Mouse (Mus musculus): ENCODE data around the gene Pde9a. TPM values are rescaled to one million over a fixed set of nuclear protein-coding genes. Genes with fewer than 3 reads are reported as not detected.
A peak's percentile ranks its signal among the peaks of the same experiment; 100 is the strongest.

The Pde9a gene
- total RNA-seq, 2 experiments from 2014 or later = 4.7 to 5.8 TPM

DNA sequence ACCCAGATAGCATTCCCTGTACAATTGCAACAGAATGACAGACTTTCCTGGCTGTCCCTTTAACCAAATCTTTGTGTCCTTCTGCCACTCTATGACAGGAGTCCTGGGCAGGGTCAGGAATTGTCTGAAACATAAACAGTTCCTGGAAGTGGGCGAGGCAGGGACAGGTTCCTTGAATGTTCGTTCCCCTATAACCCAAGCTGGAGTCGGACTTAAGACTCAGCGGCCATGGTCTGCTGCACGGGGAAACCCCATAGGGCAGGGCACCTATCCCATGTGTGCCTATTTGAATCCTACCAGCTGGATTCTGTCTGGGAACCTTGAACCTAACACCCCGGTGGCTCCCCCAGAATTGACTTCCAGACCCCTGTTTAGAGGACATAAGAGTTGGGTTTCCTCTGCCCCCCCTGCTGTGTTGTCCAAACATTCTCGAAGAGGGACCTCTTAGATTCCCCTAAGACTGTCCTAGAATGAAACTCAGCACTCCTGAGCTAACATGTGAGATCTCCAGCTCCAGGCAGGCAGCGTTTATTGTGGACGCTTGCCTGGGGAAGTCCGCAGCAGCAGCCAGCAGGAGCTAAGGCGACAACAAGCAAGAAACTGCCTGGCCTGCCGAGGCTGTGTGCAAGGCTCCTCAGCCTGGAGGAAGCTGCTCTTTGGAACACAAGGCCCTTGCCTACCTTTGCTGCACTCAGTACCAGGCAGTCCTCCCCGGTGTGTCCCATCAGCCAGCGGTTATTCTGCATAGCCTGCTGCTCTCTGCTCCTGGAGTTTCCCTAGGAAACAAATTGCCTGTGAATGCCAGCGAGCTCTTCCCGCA, 48.2 kb downstream of the Pde9a start:
- no peak for DNase-seq

DNA sequence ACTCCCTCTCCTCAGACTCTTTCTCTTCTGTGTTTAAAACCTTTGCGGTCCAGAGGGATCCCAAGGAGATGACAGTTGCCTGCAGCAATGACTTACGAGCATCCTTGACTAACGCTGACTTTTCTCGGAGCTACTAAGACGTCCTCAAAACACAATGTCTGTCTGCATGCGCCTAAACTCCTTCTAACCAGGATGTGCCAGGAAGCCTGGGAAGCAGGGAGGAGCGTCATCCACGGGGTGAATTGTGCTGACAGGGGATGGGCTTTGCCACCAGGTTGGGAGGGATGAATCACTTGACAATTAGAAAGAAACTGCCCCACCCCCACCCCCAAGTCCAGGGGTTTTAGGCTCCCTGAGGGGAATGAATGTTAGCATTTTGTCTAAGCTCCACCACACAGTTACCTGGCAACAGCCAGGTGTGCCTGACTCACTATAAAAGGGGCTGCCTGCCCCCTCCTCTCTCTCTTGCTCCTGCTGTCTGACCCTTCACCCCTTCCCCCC, 48.9 kb downstream of the Pde9a start:
- no peak for DNase-seq

DNA sequence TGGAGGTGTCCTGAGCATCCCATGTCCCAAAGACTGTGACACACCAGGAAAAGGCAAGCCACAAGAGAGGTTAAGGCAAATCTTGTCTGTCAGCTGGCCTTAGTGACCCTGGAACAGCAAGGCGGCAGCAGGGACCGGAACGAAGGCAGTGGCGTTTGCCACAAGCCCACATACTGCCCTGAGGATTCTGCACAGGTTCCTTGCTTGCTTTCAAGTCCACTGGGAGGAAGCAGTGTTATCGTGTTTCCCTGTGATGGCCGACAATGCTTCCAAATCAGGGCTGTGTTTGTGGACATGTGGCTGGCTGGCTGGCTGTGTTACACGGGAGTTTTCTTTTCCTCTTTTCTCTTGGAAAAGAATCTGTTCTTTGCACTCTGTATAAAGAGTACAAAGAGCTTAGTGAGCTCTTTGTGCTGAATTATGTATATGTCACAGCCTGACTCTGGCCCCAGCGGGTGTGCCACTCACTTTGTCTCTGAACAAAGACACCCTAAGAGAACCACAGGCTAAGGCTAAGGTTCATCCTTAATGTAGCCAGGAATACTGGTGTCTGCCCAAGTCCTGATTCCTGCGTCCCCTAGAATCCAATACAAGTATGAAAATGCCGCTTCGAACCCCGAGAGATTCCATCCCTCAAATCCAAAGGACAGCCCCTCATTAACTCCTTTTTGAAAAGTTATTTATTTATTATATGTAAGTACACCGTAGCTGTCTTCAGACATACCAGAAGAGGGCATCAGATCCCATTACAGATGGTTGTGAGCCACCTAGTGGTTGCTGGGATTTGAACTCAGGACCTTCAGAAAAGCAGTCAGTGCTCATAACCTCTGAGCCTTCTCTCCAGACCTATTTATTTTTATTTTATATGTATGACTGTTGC, 50.2 kb downstream of the Pde9a start:
- no peak for DNase-seq

DNA sequence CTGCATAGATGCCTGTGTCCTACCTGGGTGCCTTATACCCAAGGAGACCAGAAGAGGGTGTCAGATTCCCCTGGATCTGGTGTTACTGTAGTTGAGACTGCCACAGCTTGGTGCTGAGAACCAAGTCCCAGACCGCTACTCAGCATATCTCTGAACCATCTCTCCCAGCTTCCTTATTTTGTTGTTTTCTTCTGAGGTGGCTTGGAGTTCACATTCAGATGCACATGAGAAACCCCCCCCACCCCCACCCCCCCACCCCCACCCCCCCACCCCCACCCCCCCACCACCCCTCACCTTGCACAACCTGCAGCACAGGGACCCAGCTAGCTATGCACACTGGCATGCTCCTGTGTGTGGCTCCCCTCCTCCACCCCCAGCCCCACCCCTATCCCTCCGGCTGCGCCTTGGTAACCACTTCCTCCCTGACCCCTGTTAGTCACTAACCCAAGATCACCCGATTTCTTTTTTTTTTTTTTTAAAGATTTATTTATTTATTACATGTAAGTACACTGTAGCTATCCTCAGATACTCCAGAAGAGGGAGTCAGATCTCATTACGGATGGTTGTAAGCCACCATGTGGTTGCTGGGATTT, 50.9 kb downstream of the Pde9a start:
- no peak for DNase-seq

DNA sequence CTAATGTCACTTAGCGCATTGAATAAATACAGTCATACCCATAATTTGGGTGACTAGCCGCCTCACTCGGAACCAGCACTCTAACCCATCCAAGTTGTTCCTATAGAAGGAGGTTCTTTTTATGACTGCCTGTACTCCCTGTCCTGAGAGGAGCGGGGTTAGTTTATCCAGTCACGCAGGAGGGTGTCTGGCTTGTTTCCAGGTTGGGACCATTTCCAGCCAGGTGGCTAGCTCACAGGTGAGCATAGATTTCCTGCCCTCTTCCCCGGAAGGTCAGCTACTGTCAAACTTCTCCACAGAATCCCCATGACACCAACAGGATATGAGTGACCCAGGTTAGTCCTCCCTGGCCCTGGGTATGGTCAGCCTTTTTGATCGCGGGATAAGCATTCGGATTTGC, 51.5 kb downstream of the Pde9a start:
- no peak for DNase-seq

DNA sequence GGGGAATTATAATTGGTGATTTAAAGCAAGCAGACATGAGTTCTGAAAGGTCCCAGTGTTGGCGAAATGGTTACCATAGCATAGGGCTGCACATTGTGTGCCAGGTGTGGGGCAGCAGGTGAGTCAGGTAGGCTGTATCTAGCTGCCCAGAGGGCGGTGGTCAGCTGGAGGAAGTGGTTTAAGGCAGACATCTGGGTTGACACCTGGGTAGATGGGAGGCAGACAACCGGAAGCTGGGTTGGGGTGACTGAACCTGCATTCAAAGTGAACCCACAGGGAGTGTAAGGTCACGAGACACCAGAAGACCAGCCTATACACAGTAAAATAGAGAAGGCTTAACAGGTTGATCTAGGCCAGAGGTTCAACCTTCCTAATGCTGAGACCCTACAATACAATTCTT, 54.0 kb downstream of the Pde9a start:
- no peak for DNase-seq

DNA sequence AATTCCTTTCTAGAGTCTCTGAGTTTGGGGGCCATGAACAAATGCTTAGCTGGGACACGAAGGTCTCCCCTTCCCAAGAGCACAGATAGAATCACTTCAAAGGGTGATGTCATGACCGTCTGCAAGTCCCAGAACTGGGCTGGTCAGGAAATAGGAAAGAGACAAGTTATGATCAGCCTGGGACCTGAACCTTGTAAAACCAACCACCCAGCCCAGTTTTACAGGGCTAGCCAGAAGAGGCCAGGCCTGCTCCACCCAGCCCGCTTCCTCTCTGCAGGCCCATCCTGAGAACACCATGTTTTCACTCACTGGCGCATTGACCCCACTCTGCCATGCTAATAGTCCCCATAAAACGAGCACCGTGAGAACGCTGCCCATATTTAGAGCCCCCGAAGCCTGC, 56.5 kb downstream of the Pde9a start:
- DNase-seq = no peak

DNA sequence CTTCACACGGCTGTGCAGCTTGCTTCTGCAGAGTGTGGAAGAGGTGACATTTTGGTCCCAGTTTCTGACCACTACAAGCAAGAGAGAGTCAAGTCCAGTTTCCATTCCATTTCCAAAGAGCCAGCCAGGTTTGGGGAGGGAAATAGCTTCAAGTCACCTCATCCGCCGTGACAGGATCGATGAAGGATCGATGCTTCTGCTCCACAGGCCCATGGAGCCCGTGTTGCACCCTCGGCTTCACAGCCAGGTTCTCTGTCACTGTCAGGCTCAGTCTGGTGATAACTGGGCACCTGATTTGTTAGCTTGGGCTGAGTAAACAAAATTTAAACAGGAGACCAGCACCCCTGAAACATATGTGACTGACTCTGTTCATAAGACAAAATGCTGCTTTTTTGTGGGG, 58.2 kb downstream of the Pde9a start:
- no peak for DNase-seq

DNA sequence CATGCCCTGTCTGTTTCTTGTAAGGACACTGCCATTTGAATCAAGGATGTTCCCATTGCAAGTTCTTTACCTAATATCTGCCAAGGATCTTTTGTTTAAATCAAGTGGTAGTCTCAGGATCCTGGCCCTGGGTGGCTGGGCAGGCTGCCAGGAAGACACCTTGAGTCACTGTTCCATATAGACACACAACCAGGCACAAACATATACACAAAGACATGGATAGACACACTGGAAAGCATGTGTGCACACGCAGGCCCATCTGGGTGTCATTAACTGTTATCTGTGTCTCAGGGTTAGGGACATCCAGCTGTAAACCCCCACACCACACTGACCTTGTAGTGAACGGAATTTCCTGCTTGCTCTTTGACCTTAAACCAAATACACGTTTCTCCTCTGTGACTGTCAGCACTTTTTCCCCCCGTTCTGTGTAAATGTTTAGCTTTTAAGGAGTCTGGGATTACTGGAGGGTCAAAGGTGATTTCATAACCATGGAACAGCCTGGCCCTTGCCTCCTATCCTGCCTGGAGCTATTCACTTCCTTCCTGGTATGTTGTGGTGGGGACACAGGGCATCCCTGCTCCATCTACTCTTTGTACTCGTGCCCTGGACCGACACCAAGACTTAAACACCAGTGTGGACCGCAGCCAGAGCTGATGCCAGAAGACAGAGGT, 59.2 kb downstream of the Pde9a start:
- no peak for DNase-seq

DNA sequence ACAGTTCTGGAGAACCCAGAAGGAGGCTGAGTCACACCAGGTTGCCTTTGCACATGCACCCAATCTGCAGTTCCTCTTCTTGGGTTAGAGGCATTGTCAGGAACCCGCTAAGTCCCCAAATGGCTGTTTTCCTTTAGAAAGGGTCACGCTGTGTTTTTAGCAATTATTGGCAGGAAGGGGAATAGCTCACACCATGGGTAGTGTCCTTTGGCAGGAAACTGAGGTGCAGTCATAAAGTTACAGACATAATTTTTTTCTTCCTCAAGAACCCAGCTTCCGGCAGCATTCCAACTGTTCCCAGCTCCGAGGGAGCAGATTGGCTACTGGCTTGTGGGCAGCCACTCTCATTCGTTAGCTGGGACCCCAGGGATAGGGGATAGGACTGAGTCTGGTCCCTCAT, 61.8 kb downstream of the Pde9a start:
- no peak for DNase-seq

DNA sequence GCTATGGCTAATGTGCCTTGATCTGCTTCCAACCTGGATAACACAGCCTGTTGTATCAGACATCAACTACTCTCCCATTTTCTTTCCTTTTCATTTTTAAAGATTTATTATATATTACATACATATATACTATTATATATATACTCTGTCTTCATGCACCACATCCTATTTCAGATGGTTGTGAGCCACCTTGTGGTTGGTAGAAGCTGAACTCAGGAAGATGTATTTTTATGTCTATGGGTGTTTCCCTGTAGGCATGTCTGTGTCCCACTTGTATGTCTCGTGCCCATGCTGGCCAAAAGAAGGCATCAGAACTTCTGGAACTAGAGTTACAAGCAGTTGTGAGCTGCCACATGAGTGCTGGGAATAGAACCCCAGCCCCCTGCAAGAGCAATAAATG, 62.5 kb downstream of the Pde9a start:
- DNase-seq = no peak

DNA sequence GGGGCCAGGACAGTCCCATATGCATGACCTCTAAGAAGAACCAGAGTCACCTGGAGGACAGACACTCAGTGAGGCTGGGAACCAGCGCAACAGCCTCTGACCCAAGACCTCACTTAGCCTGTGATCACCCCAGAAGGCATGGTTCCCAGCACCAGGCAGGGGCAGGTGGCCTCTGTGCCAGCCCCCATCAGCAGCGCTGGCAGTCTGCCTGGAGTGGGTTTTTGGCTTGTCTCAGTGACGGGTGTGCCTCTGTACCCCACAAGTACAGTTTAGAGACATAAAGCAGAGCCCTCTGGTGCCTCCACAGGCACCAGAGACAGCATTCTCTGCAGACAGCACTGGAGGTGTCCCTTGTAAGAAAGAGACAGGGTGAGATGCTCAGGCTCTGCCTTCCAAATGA, 64.2 kb downstream of the Pde9a start:
- DNase-seq = no peak

DNA sequence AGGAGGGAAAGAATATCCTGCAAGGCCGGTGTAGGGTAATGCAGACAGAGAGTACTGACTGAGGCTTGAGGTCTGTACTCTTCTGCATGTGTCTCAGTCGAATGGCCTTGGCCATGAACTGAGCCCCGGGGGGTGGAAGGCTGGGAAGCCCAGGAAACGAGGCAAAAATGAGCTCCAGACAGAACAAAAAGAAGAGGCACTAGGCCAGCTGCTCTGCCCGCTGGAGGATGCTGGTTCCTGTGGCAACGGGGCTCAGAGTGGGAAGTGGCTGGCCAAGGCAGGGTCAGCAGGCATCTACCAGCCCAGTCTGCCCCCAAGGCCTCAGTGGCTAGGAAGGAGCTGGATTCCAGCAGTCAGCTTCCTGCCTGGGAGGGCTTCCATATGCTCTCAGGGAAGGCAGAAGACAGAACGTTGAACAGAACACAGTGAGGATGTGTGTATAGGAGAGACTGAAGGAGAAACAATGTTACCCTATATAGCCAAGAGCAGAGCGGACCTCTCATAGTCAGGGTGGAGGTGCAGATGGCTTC, 65.2 kb downstream of the Pde9a start:
- no peak for DNase-seq

DNA sequence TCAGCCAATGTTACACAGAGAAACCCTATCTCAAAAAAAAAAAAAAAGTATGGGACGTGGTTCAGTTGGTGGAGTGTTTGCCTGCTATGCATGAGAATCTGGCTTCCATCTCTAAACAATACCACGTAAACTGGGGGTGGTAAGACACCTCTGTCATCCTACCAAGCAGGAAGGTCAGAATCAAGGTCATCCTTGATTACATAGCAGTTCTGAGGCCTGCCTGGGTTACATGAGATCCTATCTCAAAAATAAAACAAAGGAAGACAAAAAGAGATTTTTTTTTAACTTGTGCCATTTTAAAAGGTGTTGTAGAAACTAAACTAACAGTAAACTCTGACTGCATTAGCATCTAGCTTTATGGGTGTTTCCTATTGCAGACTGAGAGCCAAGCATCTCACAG, 66.8 kb downstream of the Pde9a start:
- DNase-seq = no peak

DNA sequence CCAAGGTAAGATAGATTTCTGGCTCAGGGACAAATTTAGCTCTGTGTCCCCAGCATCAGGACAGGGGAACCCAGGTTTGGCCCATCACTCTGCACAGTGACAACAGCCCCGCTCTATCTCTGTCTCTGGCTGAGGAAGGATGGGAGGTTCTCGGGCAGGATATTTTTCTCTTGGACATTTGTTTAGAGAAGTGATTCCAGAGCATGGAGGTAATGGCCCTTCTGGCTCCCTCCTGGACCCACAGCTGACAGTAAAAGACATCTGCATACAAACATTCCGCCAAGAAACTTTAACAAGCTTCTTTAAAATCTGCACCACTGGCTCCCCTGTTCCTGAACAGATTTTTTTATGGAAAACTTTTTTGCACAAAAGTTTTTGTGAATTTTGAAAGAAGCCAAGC, 67.5 kb downstream of the Pde9a start:
- DNase-seq = no peak

DNA sequence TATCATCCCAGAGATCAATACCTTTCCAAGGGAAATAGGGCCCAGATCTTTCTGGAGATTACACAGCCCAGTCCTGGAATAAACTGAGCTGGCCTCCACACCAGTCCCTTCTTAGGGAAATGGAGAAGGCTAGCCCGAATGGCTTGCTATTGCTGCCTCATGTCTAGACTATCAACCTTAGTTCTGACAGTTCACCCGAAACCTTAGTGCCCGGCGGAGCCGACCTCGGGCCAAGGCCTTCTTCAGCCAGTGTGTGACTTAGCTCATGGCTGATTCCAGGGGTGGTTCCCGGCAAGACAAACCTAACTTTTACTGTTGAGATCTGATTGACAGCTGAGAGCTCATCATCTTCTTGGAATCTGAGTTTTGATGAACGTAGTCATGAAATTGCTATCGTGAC, 68.0 kb downstream of the Pde9a start:
- DNase-seq = no peak

DNA sequence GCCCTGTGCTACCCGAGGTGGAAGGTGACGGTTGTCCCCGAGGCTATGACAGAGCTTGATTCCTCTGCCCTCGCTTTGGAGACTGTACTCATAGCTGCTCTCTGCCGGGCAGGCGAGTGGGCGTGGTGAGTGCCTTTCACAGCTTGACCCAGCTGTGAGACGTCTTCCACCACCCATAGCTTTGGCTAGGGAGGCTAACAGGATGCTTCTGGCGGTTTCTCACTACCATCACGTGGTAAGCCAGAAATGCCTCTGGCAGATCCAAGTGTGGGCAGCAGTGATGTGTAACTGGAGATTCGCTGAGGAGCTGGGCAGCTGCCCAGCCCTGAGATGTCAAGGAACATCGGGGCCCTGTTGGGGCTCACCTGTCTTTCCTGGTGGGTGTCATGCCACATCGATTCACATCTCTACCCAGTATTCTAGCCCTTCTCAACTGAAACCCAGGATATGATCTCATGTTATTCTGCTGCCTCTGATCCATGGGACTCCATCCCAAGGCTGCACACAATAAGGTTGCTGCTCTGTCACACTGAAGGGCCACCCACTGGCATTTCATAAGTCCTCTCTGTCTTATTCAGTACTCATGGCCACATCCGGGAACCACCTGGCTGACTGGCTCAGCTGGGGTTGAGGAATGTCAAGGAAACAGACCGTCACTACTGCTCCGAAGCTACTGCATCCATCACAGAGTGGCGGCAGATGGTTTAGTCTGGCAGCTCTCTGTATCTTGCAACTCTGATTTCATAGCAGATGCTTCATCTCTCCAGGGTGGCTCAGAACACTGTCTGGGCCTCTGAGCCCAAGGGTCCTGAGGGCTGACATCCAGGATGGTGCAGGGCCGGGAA, 70.9 kb downstream of the Pde9a start:
- peak; percentile 29 for DNase-seq

DNA sequence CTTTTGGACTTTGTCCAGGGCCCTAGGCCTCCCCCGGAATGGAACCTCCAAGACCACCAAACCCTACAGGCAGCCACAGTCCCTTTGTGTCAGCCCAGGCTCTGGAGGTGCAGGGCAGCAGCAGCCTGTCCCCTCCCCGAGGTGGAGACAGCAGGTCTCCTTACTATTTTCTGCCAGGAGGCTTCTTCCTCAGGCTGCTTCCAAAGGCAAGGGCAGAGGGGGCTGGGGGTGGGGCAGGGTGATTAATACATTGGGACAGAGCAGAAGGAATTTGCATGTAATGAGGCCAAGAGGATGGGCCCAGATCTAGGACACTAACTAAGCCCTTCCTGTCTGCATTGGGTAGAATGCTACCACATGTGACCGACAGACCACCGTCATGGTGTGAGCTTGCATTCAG, 74.4 kb downstream of the Pde9a start:
- DNase-seq = no peak

DNA sequence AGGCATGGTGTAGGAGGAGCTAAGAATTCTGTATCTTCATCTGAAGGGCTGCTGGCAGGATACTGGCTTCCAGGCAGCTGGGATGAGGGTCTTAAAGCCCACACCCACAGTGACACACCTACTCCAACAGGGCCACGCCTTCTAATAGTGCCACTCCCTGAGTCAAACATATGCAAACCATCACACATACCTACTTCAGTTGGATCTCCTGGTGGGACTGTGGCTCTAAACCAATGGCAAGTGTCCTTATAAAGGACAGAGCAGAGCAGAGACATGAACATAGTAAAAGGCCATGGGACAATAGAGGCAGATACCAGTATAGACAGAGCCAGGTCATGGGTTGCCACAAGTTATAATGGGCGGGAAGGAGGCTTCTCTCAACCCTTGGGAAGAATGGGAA, 76.5 kb downstream of the Pde9a start:
- no peak for DNase-seq

DNA sequence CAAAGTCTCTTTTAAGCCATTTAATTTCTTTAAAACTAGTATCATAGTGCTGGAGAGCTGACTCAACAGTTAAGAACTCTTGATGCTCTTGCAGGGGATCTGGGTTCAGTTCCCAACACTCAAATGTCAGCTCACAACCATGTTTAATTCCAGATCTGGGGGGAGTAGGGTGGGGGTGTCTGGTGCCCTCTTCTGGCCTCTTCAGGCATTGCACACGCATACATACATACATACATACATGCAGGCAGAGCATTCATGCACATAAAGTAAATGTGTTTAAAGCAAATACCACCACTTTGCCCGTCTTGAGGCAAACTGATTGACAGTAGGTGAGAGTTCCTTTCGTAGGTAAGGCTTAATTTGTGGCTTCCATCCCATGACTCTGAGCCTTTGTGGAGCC, 80.8 kb downstream of the Pde9a start:
- DNase-seq = no peak

DNA sequence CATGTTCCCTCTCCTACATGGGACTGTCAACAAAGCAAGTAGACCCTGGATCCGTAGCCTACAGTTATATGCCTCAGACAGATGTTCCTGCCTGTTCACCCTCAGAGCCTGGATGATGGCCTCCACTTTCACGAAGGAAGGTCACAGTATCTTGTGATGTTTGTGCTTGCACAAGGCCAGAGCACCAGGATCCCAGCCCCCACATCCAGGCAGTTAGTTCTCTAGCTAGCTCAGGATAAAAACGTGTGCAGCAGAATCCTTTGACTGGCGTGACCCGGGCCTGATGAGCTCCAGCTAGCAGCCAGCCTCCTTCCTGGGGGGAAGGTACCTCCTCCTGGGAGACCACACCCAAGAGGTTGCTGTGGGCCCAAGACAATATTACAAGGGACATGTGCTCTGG, 82.5 kb downstream of the Pde9a start:
- DNase-seq = no peak

Measured in gastrocnemius, postnatal 10 days (tissue).